Mouse (Mus musculus) lung, embryonic 16.5 days (tissue): ENCODE data around the gene Cped1. TPM values are rescaled to one million over a fixed set of nuclear protein-coding genes. Genes with fewer than 3 reads are reported as not detected.
A peak's percentile ranks its signal among the peaks of the same experiment; 100 is the strongest.

Experiments
- ATAC-seq: fragments of 200-750 bp; cut with Nextera tagmentation; 2 replicates; pipeline ENCODE4 v1.8.0; 2017; ENCODE audit warnings: low read depth, mild to moderate bottlenecking, moderate library complexity
- H3K27ac ChIP-seq: fragments of 300-500 bp; sonication (generic); 2 replicates; pipeline ENCODE4 v1.5.1; 2014; ENCODE audit warnings: mild to moderate bottlenecking, control low read depth, low read length
- H3K27me3 ChIP-seq: fragments of 300-500 bp; sonication (generic); 2 replicates; pipeline ENCODE4 v1.6.1; 2014; ENCODE audit warnings: low read depth, low read length, mixed read lengths; ENCODE audit not compliant: control insufficient read depth, insufficient read depth
- H3K36me3 ChIP-seq: fragments of 300-500 bp; sonication (generic); 2 replicates; pipeline ENCODE4 v1.6.1; 2014; ENCODE audit warnings: low read length; ENCODE audit not compliant: control insufficient read depth, insufficient read depth
- H3K4me1 ChIP-seq: fragments of 300-500 bp; sonication (generic); replicated peaks from 2 replicates; pipeline ENCODE4 v1.6.1; 2014; ENCODE audit warnings: low read length, mixed read lengths; ENCODE audit not compliant: control insufficient read depth, insufficient read depth
- H3K4me2 ChIP-seq: fragments of 300-500 bp; sonication (generic); 2 replicates; pipeline ENCODE4 v1.6.1; 2014; ENCODE audit warnings: low read depth, low read length, control low read depth
- H3K4me3 ChIP-seq: fragments of 300-500 bp; sonication (generic); 2 replicates; pipeline ENCODE4 v1.5.1; 2014; ENCODE audit warnings: mild to moderate bottlenecking, low read length, control low read depth
- H3K9ac ChIP-seq: fragments of 300-500 bp; sonication (generic); 2 replicates; pipeline ENCODE4 v1.6.1; 2014; ENCODE audit warnings: low read length, control low read depth
- H3K9me3 ChIP-seq: fragments of 300-500 bp; sonication (generic); 2 replicates; pipeline ENCODE4 v1.6.1; 2016; ENCODE audit warnings: low read length; ENCODE audit not compliant: control insufficient read depth
- WGBS: fragments of 180-500 bp; shearing (Covaris S2); extraction: QIAGEN DNeasy Blood & Tissue Kit; methylation state at CpG from one replicate; pipeline ENCODE4 v1.1.7; 2014; 5-methylcytosine and 5-hydroxymethylcytosine counted together
- polyA plus RNA-seq: library from polyadenylated mRNA; unstranded; fragments of >200 nt; fragmentation: Nextera tagmentation; extraction: Ambion mirVana; gene quantifications from 2 replicates; pipeline ENCODE4 v1.2.1, GENCODE M21; 2015

Gene Cped1
- polyA plus RNA-seq, 1 experiment from 2014 or later = 21.9 TPM

GRCm38 (mm10) chr6:22180316-22180715 is 194.6 kb downstream of the Cped1 start:
- WGBS = 66% methylated on average over 10 of the region's 10 CpGs
- no peak overlapping the region for H3K27ac ChIP-seq
- no peak overlapping the region for H3K9ac ChIP-seq
- no peak for ATAC-seq
- H3K4me2 ChIP-seq = no peak overlapping the region
- no peaks in the 10 kb centered on the region for H3K9me3 ChIP-seq
- no peaks in the 10 kb centered on the region for H3K36me3 ChIP-seq
- no peaks in the 10 kb centered on the region for H3K27me3 ChIP-seq
- H3K4me3 ChIP-seq = no peak overlapping the region
- H3K4me1 ChIP-seq = no peaks in the 10 kb centered on the region

GRCm38 (mm10) chr6:22186967-22187366 is 201.3 kb downstream of the Cped1 start:
- no peaks in the 10 kb centered on the region for H3K9me3 ChIP-seq
- 87% methylated on average over 8 of the region's 8 CpGs for whole genome bisulfite sequencing
- H3K4me2 ChIP-seq = no peak overlapping the region
- H3K27ac ChIP-seq = no peak overlapping the region
- no peaks in the 10 kb centered on the region for H3K4me1 ChIP-seq
- no peaks in the 10 kb centered on the region for H3K27me3 ChIP-seq
- no peaks in the 10 kb centered on the region for H3K36me3 ChIP-seq
- H3K4me3 ChIP-seq = no peak overlapping the region
- H3K9ac ChIP-seq = no peak overlapping the region
- no peak for ATAC-seq

- Histone ChIP-seq H3K9me3 (no peaks in the 10 kb centered on the region), H3K9ac (no peak overlapping the region), H3K4me1 (no peaks in the 10 kb centered on the region), H3K36me3 (no peaks in the 10 kb centered on the region), H3K27me3 (no peaks in the 10 kb centered on the region), H3K27ac (no peak overlapping the region), H3K4me2 (peak overlapping the region; percentile 6; the same call in 1 of the 2 replicates), H3K4me3 (no peak overlapping the region)
- 0 out of 2 replicates have a peak, but pooled peaks have one; percentile 34 for ATAC-seq
- 77% methylated on average over 24 of the region's 24 CpGs for WGBS
These were observed 203.9 kb downstream of the Cped1 start for GRCm38 (mm10) chr6:22189346-22190335.

- 78% methylated on average over 3 of the region's 3 CpGs for WGBS
- no peaks in the 10 kb centered on the region for H3K4me1 ChIP-seq
- H3K27ac ChIP-seq = no peak overlapping the region
- no peak overlapping the region for H3K4me3 ChIP-seq
- ATAC-seq = no peak
- no peaks in the 10 kb centered on the region for H3K27me3 ChIP-seq
- H3K9me3 ChIP-seq = no peaks in the 10 kb centered on the region
- no peak overlapping the region for H3K4me2 ChIP-seq
- H3K36me3 ChIP-seq = no peaks in the 10 kb centered on the region
- H3K9ac ChIP-seq = no peak overlapping the region
These were observed 212.9 kb downstream of the Cped1 start for GRCm38 (mm10) chr6:22198603-22199002.

- Histone ChIP-seq H3K4me2 (no peak overlapping the region), H3K27me3 (no peaks in the 10 kb centered on the region), H3K36me3 (no peaks in the 10 kb centered on the region), H3K4me3 (no peak overlapping the region), H3K9ac (no peak overlapping the region), H3K27ac (no peak overlapping the region), H3K4me1 (no peaks in the 10 kb centered on the region), H3K9me3 (no peaks in the 10 kb centered on the region)
- no peak for ATAC-seq
- 80% methylated on average over 2 of the region's 2 CpGs for WGBS
These were observed 213.8 kb downstream of the Cped1 start for GRCm38 (mm10) chr6:22199473-22199872.

GRCm38 (mm10) chr6:22200133-22200532 is 214.4 kb downstream of the Cped1 start:
- 79% methylated on average over 3 of the region's 3 CpGs for WGBS
- no peak overlapping the region for H3K4me2 ChIP-seq
- ATAC-seq = no peak

GRCm38 (mm10) chr6:22201879-22202278 is 216.2 kb downstream of the Cped1 start:
- Histone ChIP-seq H3K9ac (no peak overlapping the region), H3K36me3 (no peaks in the 10 kb centered on the region), H3K4me1 (peaks cover 5% of the 10 kb centered on the region; the same call in 1 of the 2 replicates), H3K4me2 (no peak overlapping the region), H3K4me3 (no peak overlapping the region), H3K9me3 (no peaks in the 10 kb centered on the region), H3K27ac (no peak overlapping the region), H3K27me3 (no peaks in the 10 kb centered on the region)
- 89% methylated on average over 3 of the region's 3 CpGs for WGBS
- ATAC-seq = no peak

More at GRCm38 (mm10) chr6:22200133-22200532, 214.4 kb downstream of the Cped1 start:
- H3K9ac ChIP-seq = no peak overlapping the region
- no peaks in the 10 kb centered on the region for H3K9me3 ChIP-seq
- H3K4me3 ChIP-seq = no peak overlapping the region
- H3K36me3 ChIP-seq = no peaks in the 10 kb centered on the region
- no peaks in the 10 kb centered on the region for H3K4me1 ChIP-seq
- no peaks in the 10 kb centered on the region for H3K27me3 ChIP-seq
- no peak overlapping the region for H3K27ac ChIP-seq

- peaks cover 5% of the 10 kb centered on the region; the same call in 1 of the 2 replicates for H3K4me1 ChIP-seq
- H3K9me3 ChIP-seq = no peaks in the 10 kb centered on the region
- WGBS = 74% methylated on average over 12 of the region's 12 CpGs
- H3K9ac ChIP-seq = no peak overlapping the region
- ATAC-seq = no peak
- no peak overlapping the region for H3K27ac ChIP-seq
- no peak overlapping the region for H3K4me3 ChIP-seq
- no peaks in the 10 kb centered on the region for H3K36me3 ChIP-seq
- H3K27me3 ChIP-seq = no peaks in the 10 kb centered on the region
- H3K4me2 ChIP-seq = no peak overlapping the region
These were observed 219.5 kb downstream of the Cped1 start for GRCm38 (mm10) chr6:22205030-22205750.

- no peak for ATAC-seq
- Histone ChIP-seq H3K27me3 (no peaks in the 10 kb centered on the region), H3K4me1 (peaks cover 5% of the 10 kb centered on the region; the same call in 1 of the 2 replicates), H3K4me3 (0 out of 2 replicates have a peak overlapping the region, but pooled peaks have one; percentile 3), H3K4me2 (peak overlapping the region; percentile 42), H3K27ac (peak overlapping the region; percentile 43; the same call in 1 of the 2 replicates), H3K9ac (no peak overlapping the region), H3K36me3 (no peaks in the 10 kb centered on the region), H3K9me3 (no peaks in the 10 kb centered on the region)
- WGBS = 42% methylated on average over 7 of the region's 7 CpGs
These were observed 220.0 kb downstream of the Cped1 start for GRCm38 (mm10) chr6:22205751-22206121.
